Mouse (Mus musculus) cerebellum, postnatal 14 days (tissue): Measurements from ENCODE around the gene Gstt3.
A peak's percentile ranks its signal among the peaks of the same experiment; 100 is the strongest.

Experiments
- DNase-seq, 2 experiments: peaks; one replicate each; pipeline ENCODE4 v3.0.0; 2021; ENCODE audit warnings: mixed read lengths in 2 of 2

Gstt3 gene

GRCm38 (mm10) chr10:75780769-75781578 is at the start of gene Gstt3, which contains the start of gene Gm20441:
Gene Gstt3, minus strand, starts transcription at chr10:75781414.
Gene Gm20441, minus strand, starts transcription at chr10:75780954.
- DNase-seq: peak in 1 of 2 experiments; percentile 35

- DNase-seq: no peak
Measured at GRCm38 (mm10) chr10:75830275-75830670, 49.1 kb upstream of the Gstt3 start.

- no peak for DNase-seq
Measured at GRCm38 (mm10) chr10:75829529-75830274, 48.5 kb upstream of the Gstt3 start.

GRCm38 (mm10) chr10:75828500-75828931 is 47.3 kb upstream of the Gstt3 start:
- DNase-seq: peak; percentile 87 to 93

GRCm38 (mm10) chr10:75827668-75828360 is 46.6 kb upstream of the Gstt3 start:
- peak; percentile 80 to 87 for DNase-seq

GRCm38 (mm10) chr10:75824530-75824929 is 43.3 kb upstream of the Gstt3 start:
- DNase-seq: no peak

- DNase-seq: no peak
Measured at GRCm38 (mm10) chr10:75823782-75824181, 42.6 kb upstream of the Gstt3 start.

- DNase-seq: no peak
Measured at GRCm38 (mm10) chr10:75822443-75822842, 41.2 kb upstream of the Gstt3 start, which contains the start of gene Gstt4. Gene Gstt4, minus strand, starts transcription at chr10:75822543.

- DNase-seq: no peak
Measured at GRCm38 (mm10) chr10:75819882-75820281, 38.7 kb upstream of the Gstt3 start.

GRCm38 (mm10) chr10:75818641-75819040 is 37.4 kb upstream of the Gstt3 start:
- DNase-seq: no peak

GRCm38 (mm10) chr10:75804217-75804616 is 23.0 kb upstream of the Gstt3 start:
- no peak for DNase-seq

- DNase-seq: peak; percentile 68 to 69
Measured at GRCm38 (mm10) chr10:75798176-75798696, 17.0 kb upstream of the Gstt3 start, which contains the start of gene Gstt1. Gene Gstt1, minus strand, starts transcription at chr10:75798584.

GRCm38 (mm10) chr10:75797619-75798175 is 16.5 kb upstream of the Gstt3 start:
- DNase-seq: peak; percentile 69 to 75

- peak; percentile 13 to 26 for DNase-seq
Measured at GRCm38 (mm10) chr10:75796731-75797516, 15.7 kb upstream of the Gstt3 start.

GRCm38 (mm10) chr10:75794880-75795279 is 13.7 kb upstream of the Gstt3 start:
- no peak for DNase-seq

- DNase-seq: no peak
Measured at GRCm38 (mm10) chr10:75790773-75791172, 9.6 kb upstream of the Gstt3 start.

GRCm38 (mm10) chr10:75789841-75790240 is 8.6 kb upstream of the Gstt3 start:
- DNase-seq: no peak

- DNase-seq: no peak
Measured at GRCm38 (mm10) chr10:75789081-75789735, 8.0 kb upstream of the Gstt3 start.

- DNase-seq: no peak
Measured at GRCm38 (mm10) chr10:75788277-75788676, 7.1 kb upstream of the Gstt3 start.

- no peak for DNase-seq
Measured at GRCm38 (mm10) chr10:75785442-75785841, 4.2 kb upstream of the Gstt3 start.
